Mouse (Mus musculus) heart, postnatal 0 days (tissue): ENCODE measurements around the gene Polr2j.
"Not testable (repeated sequence)": the region's sequence is repeated elsewhere in the genome, so short reads cannot be mapped to it uniquely, and the experiment has no call there.

Experiments used
- CTCF ChIP-seq: IDR thresholded peaks from 2 replicates; pipeline ENCODE4 v1.5.1; 2016; ENCODE audit warnings: antibody characterized with exemption, control low read depth, low read depth
- EP300 ChIP-seq: IDR thresholded peaks from 2 replicates; pipeline ENCODE4 v1.6.1; 2016; ENCODE audit warnings: antibody characterized with exemption, low read depth

DNA sequence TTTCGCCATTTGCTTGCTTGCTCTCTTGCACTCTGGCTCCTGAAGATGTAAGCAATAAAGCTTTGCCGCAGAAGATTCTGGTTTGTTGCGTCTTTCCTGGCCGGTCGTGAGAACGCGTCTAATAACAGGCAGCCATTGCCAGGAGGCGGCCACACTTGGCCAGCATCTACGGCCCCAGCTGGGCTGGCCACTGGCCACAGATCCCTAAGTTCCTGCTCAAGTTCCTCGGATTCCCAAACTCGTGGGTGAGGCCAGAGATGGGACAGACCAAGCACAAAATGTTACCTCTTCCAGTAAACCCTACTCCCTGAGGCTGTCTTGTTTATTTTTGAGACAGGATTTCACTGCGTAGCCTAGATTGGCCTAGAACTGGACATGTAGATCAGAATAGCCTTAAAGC lies 43.7 kb downstream of the Polr2j start:
- not testable (repeated sequence) for TF ChIP-seq CTCF, EP300
